Mouse (Mus musculus): ENCODE measurements at regions not wholly inside any gene's neighbourhood (a gene's known extent, or its start where the extent isn't known, plus 50 kb on each side); places are given as distances from the start of the nearest gene placed in this dataset.

GRCm38 (mm10) chr12:9979113-9979507 is 390.7 kb upstream of the Nt5c1b start:
- ATAC-seq (peak; percentile 90), DNase-seq (ENCODE audit: low read depth, low spot score) (peak; percentile 75)
- POLR2A ChIA-PET, result no interaction called here
- no peaks in the 10 kb centered on the region for H3K27me3 ChIP-seq
- CTCF ChIA-PET, result interaction anchor here (0.9 to 1.4 kb wide), 3 partner anchors 139 to 409 kb away, joined by 3 to 7 read pairs (median 3); no protein-coding TSS in a partner anchor
- no peak for TF ChIP-seq CTCF (IDR thresholded peaks at IDR 0.05)
- in situ Hi-C loops (cut with MboI; ENCODE audit: low pct_unique_long_range_greater_than_20kb), result loop anchor here (10.0 to 25.0 kb wide), 2 partner anchors 156 to 458 kb away; no protein-coding TSS in a partner anchor

GRCm38 (mm10) chr12:9991305-9991704 is 378.5 kb upstream of the Nt5c1b start:
- in situ Hi-C loops (cut with MboI; ENCODE audit: low pct_unique_long_range_greater_than_20kb), result loop anchor here (25.0 kb wide), 1 partner anchor 446 kb away; no protein-coding TSS in a partner anchor
- POLR2A ChIA-PET, result no interaction called here
- DNase-seq (ENCODE audit: low read depth, low spot score) (no peak), ATAC-seq (no peak)
- H3K27me3 ChIP-seq, result no peaks in the 10 kb centered on the region
- CTCF ChIA-PET, result no interaction called here
- no peak for TF ChIP-seq CTCF (IDR thresholded peaks at IDR 0.05)

GRCm38 (mm10) chr12:9995670-9996069 is 374.1 kb upstream of the Nt5c1b start:
- DNase-seq (ENCODE audit: low read depth, low spot score), result no peak
- no peaks in the 10 kb centered on the region for H3K27me3 ChIP-seq
- ATAC-seq, result no peak
- CTCF ChIA-PET, result no interaction called here
- POLR2A ChIA-PET, result no interaction called here
- in situ Hi-C loops (cut with MboI; ENCODE audit: low pct_unique_long_range_greater_than_20kb), result loop anchor here (25.0 kb wide), 1 partner anchor 442 kb away; no protein-coding TSS in a partner anchor
- TF ChIP-seq CTCF (IDR thresholded peaks at IDR 0.05), result no peak

GRCm38 (mm10) chr12:9996455-9997189 is 373.2 kb upstream of the Nt5c1b start:
- TF ChIP-seq CTCF (IDR thresholded peaks at IDR 0.05), result no peak
- POLR2A ChIA-PET, result no interaction called here
- ATAC-seq (no peak), DNase-seq (ENCODE audit: low read depth, low spot score) (no peak)
- no peaks in the 10 kb centered on the region for H3K27me3 ChIP-seq
- in situ Hi-C loops (cut with MboI; ENCODE audit: low pct_unique_long_range_greater_than_20kb), result loop anchor here (25.0 kb wide), 1 partner anchor 441 kb away; no protein-coding TSS in a partner anchor
- CTCF ChIA-PET, result no interaction called here

GRCm38 (mm10) chr12:9997190-9997561 is 372.6 kb upstream of the Nt5c1b start:
- ChIA-PET CTCF (no interaction called here), POLR2A (no interaction called here)
- no peaks in the 10 kb centered on the region for H3K27me3 ChIP-seq
- DNase-seq (ENCODE audit: low read depth, low spot score) (no peak), ATAC-seq (no peak)
- in situ Hi-C loops (cut with MboI; ENCODE audit: low pct_unique_long_range_greater_than_20kb), result loop anchor here (25.0 kb wide), 1 partner anchor 440 kb away; no protein-coding TSS in a partner anchor
- TF ChIP-seq CTCF (IDR thresholded peaks at IDR 0.05), result no peak

GRCm38 (mm10) chr12:9997571-9997970 is 372.2 kb upstream of the Nt5c1b start:
- POLR2A ChIA-PET, result no interaction called here
- in situ Hi-C loops (cut with MboI; ENCODE audit: low pct_unique_long_range_greater_than_20kb), result loop anchor here (25.0 kb wide), 1 partner anchor 440 kb away; no protein-coding TSS in a partner anchor
- CTCF ChIA-PET, result no interaction called here
- TF ChIP-seq CTCF (IDR thresholded peaks at IDR 0.05), result no peak
- ATAC-seq (no peak), DNase-seq (ENCODE audit: low read depth, low spot score) (no peak)
- no peaks in the 10 kb centered on the region for H3K27me3 ChIP-seq

GRCm38 (mm10) chr12:9999933-10000332 is 369.8 kb upstream of the Nt5c1b start:
- CTCF ChIA-PET, result no interaction called here
- TF ChIP-seq CTCF (IDR thresholded peaks at IDR 0.05), result no peak
- DNase-seq (ENCODE audit: low read depth, low spot score) (no peak), ATAC-seq (no peak)
- H3K27me3 ChIP-seq, result no peaks in the 10 kb centered on the region
- POLR2A ChIA-PET, result no interaction called here
- in situ Hi-C loops (cut with MboI; ENCODE audit: low pct_unique_long_range_greater_than_20kb), result loop anchor here (25.0 kb wide), 1 partner anchor 437 kb away; no protein-coding TSS in a partner anchor

- in situ Hi-C loops (cut with MboI; ENCODE audit: low pct_unique_long_range_greater_than_20kb), result no loop called here
- no peaks in the 10 kb centered on the region for H3K27me3 ChIP-seq
- CTCF ChIA-PET, result no interaction called here
- no peak for TF ChIP-seq CTCF (IDR thresholded peaks at IDR 0.05)
- ATAC-seq (no peak), DNase-seq (ENCODE audit: low read depth, low spot score) (no peak)
- POLR2A ChIA-PET, result no interaction called here
Measured at GRCm38 (mm10) chr12:10008473-10008872, 361.3 kb upstream of the Nt5c1b start.

GRCm38 (mm10) chr12:10016710-10017581 is 352.8 kb upstream of the Nt5c1b start:
- no peak for DNase-seq (ENCODE audit: low read depth, low spot score)
- POLR2A ChIA-PET, result no interaction called here
- TF ChIP-seq CTCF (IDR thresholded peaks at IDR 0.05), result no peak
- ATAC-seq, result no peak
- in situ Hi-C loops (cut with MboI; ENCODE audit: low pct_unique_long_range_greater_than_20kb), result no loop called here
- no peaks in the 10 kb centered on the region for H3K27me3 ChIP-seq
- CTCF ChIA-PET, result no interaction called here

- POLR2A ChIA-PET, result no interaction called here
- no peak for ATAC-seq
- H3K27me3 ChIP-seq, result no peaks in the 10 kb centered on the region
- in situ Hi-C loops (cut with MboI; ENCODE audit: low pct_unique_long_range_greater_than_20kb), result no loop called here
- no peak for TF ChIP-seq CTCF (IDR thresholded peaks at IDR 0.05)
- CTCF ChIA-PET, result no interaction called here
- no peak for DNase-seq (ENCODE audit: low read depth, low spot score)
Measured at GRCm38 (mm10) chr12:10035479-10035878, 334.3 kb upstream of the Nt5c1b start.

GRCm38 (mm10) chr12:10062006-10062514 is 307.7 kb upstream of the Nt5c1b start:
- ChIA-PET POLR2A (no interaction called here), CTCF (interaction anchor here (1.0 kb wide), 1 partner anchor 377 kb away, joined by 3 read pairs; no protein-coding TSS in a partner anchor)
- H3K27me3 ChIP-seq, result no peaks in the 10 kb centered on the region
- in situ Hi-C loops (cut with MboI; ENCODE audit: low pct_unique_long_range_greater_than_20kb), result no loop called here
- TF ChIP-seq CTCF (IDR thresholded peaks at IDR 0.05), result no peak
- DNase-seq (ENCODE audit: low read depth, low spot score) (no peak), ATAC-seq (no peak)
